Mouse (Mus musculus) T-helper 17 cell (primary cell): Measurements from ENCODE around the gene Ago3.

ENCODE experiments used
- in situ Hi-C, 2 experiments: fragments of 300-600 bp; cut with MboI, MseI; formaldehyde crosslinking; loops; 1 replicate in 1 of 2; 2 replicates in 1 of 2; pipeline ENCODE4 v1.15.1; 2025; ENCODE audit warnings: high pct_unique_total_duplicates in 2 of 2

Gene Ago3

DNA sequence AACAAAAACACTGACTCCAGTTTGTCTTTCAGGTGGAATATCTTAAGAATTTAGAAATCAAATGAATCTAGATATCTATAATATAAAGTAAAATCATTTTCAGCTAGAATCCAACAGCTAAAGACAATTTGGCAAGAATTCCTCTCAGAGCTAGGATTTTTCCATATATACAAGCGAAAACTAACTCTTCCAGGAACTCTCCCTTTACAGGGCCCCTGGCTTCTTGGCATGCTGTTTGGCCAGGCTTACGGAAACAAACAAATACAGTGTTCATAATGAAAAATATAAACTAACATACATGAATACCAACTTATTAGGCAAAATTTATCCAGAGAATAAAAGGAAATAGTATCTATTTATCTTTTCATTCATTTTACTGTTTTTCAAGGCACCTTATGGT lies 5.5 kb downstream of the Ago3 start:
- in situ Hi-C loops, result no loop called here

DNA sequence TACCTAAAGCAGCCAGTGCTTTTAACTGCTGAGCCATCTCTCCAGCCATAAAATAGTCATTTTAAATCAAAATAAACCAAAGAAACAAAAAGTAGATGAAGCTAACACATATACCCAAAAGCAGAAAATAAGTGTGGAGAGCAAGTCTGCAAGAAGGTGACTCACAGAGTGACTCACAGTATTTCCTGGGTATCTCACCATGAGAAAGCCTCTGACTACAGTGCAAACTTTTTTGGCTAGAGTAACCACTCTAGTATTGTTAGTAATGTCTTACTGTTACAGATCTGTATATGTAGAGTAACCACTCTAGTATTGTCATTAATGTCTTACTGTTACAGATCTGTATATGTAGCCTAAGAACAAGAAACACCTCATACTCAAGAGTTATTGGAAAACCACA lies 13.6 kb downstream of the Ago3 start:
- in situ Hi-C loops, result no loop called here

DNA sequence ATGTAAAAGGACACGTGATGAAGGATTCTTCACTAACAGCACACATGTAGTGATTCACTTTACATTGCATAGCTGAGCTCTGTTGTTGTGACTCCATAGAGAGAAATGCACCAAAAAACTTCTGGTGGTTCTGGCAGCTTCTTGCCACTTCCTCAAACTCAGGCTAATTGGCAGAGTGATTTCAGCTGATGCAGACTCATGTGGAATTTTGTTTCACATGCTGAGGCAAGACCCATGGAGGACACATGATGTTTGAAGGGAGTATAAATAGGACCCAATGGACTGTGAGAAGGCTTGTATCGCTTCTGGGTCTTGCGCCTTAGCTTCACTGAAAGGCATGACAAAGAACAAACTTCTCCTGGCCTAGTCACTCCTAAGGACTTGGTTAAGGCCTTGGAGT lies 16.8 kb downstream of the Ago3 start:
- in situ Hi-C loops, result no loop called here

DNA sequence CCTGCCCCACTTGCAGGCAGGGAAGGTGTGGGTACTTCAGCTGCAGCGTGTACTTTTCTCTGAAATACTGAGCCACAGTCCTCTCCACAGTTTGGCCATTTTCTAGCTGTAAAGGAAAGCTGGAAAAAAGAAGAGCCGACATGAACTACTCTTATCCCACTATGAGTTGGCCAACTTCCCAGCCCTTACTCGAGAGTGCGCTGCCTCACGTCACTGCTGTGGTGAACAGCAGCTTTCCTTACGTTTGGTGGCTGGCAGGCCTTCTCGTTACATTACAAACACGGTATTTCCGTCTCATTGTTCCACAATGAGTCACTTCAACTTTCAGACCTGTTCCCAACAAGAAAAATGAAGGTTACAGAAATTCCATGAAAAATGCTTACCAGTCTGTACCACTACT lies 57.9 kb downstream of the Ago3 start:
- in situ Hi-C loops, result no loop called here

DNA sequence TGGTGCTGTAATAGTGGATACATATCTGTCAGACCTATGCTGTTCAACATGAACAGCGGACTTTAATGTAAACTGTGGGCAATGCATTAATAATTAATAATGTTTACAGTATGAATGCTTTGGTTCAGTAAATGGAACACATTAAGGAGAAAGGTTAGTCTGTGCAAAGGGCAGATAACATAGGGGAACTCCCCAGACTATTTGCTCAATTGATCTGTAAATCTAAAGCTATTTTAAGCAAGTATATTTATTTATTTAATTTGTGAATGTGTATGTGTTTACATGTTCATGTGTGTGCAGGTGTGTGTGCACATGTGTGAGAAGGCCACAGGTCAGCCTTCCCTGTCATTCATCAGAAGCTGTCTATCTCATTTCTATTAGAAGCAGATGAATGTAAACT lies 69.3 kb downstream of the Ago3 start:
- in situ Hi-C loops, result no loop called here

DNA sequence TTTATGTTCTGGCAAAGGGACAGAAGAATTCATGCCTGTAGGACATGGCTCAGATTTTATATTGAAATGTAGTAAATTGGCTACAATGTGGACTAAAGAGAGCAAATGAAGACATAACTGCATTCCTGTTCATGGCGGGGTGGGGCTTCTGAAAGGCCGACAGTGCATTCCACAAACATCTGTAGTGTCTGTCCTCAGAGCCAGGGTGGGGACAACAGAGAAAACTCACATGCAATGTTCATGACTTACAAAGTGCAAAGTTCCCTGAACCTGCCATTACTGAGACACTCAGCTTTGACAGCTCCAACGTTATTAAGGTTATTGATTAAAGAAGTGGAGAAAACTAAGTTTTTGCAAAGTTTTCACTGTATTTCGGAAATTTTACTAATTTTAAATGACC lies 85.9 kb downstream of the Ago3 start:
- in situ Hi-C loops, result no loop called here

DNA sequence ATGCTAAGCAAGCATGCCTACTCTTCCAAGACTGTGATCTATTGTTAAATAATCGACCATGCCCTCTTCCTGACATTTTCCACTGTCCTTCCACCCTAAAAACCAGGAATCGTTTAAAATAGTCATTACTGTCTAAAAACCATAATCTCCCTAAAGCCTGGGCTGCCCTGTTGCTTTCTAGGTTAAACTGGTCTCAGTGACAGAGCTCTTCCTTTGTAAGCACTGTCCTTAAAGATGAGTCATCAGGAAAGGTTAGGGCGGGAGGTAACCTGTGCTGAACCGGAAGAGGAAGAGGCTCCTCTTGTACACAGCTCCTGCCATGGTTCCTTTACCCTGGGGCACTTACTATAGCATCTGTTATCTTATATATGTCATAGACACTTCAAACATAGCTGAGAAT lies 89.9 kb downstream of the Ago3 start:
- in situ Hi-C loops, result no loop called here

DNA sequence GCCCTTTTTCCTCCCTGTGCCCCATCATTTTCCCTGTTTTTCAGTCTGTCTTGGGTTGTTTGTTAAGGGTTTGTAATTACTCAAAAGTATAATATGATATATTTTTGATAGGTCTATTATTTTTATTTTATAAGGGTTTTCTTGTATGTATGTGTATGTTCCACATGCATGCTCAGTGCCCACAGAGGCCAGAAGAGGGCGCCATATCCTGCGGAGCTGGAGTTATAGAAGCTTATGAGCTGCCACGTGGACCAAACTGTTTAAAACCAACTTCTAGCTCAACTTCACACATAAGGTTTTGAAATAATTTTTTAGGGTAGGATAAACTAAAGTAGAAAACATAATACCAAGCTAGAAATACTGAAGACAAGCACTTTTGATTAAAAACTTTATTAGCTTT lies 97.0 kb downstream of the Ago3 start:
- in situ Hi-C loops, result no loop called here

DNA sequence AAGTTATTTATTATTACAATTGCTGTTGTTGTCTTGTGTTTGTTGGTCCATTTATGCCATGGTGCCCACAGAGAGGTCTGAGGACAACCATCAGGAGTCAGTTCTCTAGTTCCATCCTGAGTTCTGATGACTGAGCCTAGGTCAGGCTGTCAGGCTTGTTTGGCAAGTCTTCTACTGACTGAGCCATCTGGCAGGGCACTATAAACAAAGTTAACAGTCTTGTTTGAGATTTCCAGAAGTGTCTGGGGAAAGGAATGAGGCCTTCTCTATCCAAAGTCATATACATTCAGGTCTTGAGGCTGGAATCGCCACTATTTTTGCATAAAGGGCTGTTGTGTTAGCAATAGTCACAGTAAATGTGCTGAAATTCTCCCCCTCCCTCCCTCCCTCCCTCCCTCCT lies 97.6 kb downstream of the Ago3 start:
- in situ Hi-C loops, result no loop called here

DNA sequence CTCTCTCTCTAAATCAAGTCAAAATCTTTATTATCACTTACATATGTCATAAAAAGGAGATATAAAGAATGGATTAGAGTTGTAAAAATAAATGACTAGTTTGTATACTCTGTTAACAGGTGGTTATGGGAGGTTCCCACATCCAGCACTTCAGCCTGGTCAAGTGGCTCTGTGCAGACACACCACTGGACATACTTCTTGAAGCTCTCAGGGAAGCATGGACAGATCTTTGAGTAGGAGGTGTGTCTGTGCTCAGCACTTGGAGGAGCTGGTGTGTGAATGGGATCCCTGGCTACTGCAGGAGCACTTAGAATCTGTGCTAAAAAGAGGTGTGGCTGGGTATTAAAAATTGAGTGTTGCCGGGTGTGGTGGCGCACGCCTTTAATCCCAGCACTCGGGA lies 99.1 kb downstream of the Ago3 start:
- in situ Hi-C loops, result no loop called here

DNA sequence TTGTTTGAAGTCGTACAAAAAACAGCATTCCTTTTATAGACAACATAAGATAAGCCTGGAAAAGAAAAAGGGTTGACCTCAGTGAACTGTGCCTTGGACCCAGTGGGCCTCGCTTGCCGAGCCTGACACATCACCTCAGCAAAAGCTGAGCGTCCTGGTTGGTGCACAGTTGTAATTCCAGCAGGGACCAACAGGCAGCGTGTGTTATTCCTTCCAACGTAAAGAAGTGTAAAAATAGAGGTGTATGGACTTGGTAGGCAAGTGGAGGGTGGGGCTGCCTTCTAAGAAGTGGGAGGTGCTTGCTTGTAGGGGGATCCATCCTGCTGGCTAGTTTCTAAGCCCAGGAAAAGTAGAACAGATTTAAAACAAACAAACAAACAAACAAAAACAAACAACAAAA lies 103.3 kb downstream of the Ago3 start:
- in situ Hi-C loops, result no loop called here

DNA sequence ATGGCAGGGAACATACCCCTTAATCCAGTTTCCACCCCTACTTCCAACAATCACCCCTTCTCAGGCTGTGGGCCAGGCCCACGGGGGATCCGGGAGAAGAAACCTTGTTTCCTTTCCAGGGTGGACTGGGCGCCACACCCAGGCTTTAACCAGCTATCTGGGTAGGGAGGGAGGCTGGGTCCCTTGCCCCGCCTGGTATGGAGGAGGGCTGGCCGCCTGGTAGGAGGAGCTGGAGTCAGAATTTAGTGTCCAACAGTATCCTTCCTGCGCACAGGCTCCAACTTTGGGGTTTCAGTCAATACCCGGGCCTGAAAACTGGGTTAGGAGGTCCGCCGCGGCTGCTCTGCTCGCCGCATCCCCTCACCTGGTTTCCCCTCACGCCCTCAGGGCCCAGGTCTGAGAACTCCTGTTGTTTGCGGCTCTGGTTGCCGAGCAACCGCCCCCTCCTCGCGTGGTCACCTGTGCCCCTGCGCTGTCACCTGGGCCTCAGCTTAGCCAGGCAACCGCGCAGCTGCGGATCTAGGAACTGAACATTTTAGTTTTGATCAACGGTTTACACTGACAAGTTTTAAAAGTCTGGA lies 104.0 kb downstream of the Ago3 start, which contains the start of gene Tekt2:
Gene Tekt2 (minus strand): TSS at position 408 of the 581 bp plus-strand sequence.
- in situ Hi-C loops, result no loop called here

DNA sequence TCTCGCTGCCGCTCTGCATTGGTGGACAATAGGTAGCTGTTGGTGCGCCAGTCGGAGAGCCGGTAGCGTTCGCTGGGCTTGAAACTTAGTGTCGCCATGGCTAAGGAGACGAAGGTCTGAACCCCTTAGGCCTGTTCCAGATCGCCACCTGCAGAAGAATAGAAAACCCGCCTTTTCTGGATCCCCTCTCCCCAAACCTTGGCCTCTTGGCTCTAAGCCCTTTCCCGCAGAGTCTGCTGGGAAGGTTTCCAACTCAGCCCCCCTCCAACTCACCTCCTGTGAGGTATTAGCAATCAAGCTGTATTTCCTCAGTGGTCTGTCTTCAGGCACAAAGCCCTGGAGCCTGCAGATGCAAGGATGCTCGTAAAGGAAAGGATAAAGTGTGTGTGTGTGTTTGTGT lies 104.5 kb downstream of the Ago3 start:
- in situ Hi-C loops, result no loop called here

DNA sequence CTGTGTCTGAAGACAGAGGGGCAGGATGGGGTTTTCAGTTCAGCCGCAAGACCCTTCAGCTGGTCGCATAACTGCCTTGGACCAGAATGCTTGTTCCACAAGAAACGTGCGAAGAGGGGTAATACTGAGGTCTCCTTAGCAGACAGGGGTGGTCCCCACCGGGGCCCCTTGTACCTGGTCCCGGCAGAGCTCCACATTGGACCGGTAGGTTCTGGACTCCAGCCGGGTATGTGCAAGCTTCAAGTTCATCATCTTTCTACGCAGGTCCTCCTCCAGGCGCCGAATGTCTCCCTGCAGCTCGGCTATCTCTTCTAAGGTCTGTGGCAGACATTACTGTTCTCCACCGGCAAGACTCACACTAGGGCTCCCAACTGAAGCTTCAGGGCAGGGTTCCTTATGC lies 106.7 kb downstream of the Ago3 start:
- in situ Hi-C loops, result no loop called here

DNA sequence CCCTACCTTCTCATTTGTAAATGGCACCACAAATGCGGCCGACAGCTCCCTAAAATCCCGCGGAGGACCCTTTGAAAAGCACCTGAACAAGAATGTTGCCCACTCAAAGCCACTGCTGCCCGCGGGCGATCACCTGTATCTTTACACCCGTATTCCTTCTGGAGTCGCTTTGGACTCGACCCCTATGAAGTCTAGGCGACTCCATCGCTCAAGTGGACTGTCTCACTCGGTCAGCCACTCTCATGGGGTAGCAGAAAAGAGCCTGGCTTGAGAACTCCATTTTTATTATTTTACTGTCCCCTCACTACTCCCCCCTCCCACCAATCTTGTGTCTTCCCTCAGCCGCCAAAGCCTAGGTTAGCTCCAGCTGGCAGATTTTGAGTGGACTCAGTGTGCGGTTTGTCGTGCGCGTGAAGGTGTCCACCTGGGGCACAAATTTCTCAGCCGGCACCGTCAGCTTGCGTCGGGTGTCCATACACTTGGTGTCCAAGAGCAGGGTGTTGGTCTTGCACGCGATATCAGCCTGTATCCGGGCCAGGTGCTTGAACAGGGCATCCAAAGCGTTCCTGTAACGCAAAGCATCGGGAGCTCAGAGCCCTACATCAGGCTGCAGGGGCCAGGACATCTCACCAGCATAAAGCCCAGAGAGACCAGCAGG lies 107.4 kb downstream of the Ago3 start:
- in situ Hi-C loops, result no loop called here

DNA sequence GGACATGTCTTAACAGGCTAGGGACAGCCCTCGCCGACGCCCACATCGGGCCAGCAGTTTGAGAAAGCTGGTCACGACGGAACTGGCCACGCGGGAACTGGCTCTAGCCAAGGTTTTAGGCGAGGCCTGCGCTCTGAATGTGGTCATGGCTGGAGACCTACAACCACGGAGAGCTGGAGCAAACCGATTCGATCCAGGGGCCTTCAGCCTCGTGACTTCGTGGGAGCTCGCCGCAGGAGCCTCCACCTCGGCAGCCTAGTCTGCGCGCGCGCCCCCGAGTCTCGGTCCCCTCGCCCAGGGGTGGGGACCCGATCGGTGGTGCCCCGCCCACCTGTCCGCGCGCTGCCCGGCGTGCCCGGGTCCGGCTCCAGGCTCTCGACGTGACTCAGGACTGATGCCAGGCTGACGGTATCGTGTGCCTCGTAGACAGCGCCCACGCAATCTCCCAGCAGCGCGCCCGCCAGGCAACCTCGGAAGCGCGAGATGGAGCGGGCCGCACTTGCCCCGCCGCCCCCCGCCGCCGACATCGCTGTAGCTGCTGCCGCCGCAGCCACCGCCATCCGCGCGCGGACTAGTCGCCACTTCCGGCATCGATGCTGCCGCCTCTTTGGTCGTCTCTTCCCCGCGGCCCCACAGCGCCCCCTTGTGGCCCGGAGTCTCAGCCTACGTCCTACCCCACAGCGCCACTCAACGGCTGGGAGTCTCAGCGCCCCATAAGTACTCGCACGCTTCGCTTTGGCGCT lies 108.1 kb downstream of the Ago3 start, which contains the start of gene Adprhl2:
Gene Adprhl2 (minus strand): TSS at position 593 of the 743 bp plus-strand sequence.
- in situ Hi-C loops, result no loop called here

DNA sequence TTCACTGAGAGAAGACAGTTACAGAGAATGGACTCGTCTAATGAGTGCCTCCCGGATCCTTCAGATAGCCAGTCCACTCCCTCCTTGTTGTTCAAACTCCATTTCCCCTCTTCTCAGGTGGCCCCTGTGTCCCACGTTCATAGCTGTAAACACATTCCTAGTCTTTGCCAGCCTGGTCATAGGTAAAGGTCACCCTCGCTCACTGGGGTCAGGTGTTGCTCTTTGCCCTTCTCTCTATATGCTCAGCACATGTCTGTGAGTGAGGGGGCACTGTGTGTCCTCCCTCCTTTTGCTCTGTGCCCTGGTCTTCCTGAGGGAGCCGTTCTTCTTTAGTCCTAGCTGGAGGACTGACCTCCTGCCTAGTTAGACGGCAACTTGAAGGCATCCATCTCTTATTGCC lies 109.5 kb downstream of the Ago3 start:
- in situ Hi-C loops, result no loop called here

DNA sequence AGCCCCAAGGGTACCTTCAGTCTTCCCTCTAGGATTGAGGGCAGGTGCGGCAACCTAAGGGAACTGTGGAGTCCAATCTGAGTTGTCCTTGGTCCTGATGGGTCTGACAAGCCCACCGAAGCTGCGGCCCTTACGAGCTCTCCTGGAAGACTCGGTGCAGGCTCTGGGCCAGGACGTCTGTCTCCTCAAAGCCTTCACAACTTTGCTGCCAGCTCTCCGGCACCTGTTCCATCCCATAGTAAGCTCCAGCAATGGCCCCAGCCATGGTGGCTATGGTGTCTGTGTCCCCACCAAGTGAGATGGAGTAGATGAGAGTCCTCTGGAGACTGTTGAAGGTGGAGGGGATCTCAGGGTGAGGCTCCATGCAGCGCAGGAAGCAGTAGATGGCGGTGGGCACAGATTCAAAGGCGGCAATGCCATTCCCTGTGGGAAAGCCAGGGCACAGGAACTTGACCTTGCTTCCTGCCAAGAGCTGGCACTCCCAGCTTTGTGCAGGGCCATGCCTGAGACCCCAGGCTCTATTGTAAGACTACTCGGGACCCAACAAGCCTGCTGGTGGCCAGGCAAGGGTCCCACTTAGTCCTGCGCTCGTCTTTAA lies 112.8 kb downstream of the Ago3 start:
- in situ Hi-C loops, result no loop called here

DNA sequence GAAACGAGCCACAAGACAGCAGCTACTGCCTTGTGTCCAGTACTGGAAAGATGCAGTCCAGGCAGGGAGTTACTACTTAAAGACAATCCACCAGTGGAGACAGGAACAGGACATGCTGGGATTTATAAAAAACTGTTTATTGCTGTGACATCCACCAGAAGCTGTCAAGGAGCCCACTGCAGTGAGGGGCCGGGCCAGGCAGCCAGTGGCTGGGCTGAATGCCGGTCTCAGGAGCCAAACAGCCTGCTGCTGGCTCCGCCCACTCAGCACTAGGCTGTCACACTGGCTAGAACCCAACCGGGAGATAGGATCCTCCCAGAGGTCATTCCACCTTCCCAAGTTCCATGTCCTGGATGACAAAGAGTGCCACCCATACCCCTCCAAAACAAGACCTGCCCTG lies 113.4 kb downstream of the Ago3 start:
- in situ Hi-C loops, result no loop called here

DNA sequence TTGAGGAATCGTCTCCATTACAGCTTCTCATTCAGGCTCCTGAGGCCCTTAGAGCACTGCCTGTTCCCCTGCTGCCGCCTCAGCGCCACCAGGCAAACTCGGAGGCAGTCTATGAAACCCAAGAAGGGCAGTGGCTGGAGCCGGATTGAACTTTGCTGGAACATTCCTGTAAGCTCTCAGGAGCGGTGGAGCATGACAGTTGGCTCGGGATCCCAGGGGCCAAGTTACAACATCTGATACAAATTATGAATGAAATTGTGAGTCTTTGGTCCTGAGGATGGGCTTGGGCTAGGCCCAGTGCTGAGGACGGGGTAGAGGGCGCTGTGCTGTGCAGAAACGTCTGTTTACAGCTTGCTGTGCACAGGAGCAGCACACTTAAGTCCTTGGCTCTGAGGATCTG lies 115.0 kb downstream of the Ago3 start:
- in situ Hi-C loops, result no loop called here

DNA sequence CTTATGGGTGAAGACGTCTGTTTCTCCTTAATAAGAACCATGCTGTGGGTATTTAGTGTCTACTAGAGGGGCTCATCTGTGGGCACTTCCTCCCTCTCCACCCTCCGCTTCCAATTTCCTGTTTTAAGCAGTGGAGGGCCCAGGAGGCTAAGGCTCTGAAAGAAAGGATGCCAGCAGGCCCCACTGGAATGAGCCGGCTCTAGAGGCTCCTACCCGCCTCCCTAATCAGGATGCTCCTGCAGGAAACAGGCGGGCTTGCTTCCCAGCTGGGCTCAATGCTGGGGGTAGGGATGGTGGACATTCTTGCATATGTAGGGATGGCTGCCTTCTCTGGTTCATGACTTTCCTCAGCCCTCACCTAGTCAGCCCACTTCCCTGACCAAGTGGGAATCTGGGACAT lies 116.2 kb downstream of the Ago3 start:
- in situ Hi-C loops, result no loop called here

DNA sequence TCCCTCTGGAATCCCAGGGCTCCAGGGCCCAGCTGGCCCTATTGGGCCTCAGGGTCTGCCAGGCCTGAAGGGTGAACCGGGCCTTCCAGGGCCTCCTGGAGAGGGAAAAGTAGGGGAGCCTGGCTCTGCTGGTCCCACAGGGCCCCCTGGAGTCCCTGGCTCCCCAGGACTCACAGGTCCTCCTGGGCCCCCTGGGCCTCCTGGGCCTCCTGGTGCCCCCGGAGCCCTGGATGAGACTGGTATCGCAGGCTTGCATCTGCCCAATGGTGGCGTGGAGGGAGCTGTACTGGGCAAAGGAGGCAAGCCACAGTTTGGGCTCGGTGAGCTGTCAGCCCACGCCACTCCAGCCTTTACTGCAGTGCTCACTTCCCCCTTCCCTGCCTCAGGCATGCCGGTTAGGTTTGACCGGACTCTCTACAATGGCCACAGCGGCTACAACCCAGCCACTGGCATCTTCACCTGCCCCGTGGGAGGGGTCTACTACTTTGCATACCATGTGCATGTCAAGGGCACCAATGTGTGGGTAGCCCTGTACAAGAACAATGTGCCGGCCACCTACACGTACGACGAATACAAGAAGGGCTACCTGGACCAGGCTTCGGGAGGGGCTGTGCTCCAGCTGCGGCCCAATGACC lies 117.7 kb downstream of the Ago3 start:
- in situ Hi-C loops, result no loop called here
